Mouse (Mus musculus) layer of hippocampus, adult 9-10 months (tissue): ENCODE data around the gene Sh3rf1.

ENCODE experiments used
- DNase-seq: peaks from one replicate; pipeline ENCODE4 v3.0.0; 2022; ENCODE audit warnings: low spot score

The Sh3rf1 gene

DNA sequence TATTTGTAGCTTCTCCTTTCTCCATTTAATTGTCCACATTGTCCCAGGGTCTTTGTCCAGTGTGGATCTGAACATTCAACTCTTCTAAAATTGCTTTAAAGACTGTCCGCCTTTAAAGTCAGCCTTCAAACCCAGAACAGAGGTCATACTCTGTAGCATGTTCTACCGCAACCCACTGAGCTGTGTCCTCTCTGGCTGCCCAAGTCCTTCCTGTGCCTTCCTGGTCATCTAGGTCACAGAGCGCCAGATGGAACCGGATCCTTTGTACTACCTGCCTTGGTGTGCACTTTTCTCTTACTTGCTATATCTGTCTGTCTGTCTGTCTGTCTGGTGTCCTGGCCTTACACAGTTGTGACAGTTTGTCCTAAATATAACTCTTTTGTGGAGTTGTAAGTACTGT, 40.0 kb downstream of the Sh3rf1 start:
- DNase-seq: no peak

DNA sequence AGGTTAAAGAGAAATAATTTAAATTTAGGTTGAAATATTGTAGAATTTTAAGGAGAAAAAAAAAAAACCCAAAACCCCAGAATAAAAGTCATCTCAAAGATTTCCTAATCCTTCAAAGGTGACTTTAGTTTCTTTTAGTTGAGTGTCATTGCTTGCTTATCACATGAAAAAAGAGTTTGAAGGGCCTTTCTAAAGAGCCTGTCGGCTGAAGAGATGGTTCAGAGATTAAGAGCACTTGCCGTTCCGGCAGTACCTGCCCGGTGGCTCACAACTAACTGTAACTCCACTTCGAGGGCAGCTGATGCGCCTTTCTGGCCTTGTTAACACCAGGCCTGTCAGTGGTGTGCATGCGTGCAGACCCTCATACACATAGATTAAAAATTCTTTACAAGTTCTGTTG, 41.2 kb downstream of the Sh3rf1 start:
- no peak for DNase-seq

DNA sequence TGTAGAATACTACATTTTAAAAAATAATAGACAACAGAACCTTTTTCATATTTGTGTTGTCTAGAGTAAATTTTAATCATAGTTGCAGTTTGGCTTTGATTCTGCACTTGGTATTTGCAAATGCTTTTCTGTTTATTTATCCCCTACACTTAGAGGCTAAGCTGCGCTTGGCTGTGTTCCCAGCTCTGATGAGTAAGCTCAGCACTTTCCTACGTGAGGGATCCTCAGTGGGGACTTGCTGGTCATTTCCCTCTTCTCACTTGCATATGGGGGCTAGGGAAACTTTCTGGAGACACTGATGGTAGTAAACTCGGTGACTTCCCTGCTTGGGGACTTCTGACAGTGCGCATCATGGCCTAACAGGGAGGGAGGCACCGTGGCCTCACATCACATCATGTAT, 41.7 kb downstream of the Sh3rf1 start:
- no peak for DNase-seq

DNA sequence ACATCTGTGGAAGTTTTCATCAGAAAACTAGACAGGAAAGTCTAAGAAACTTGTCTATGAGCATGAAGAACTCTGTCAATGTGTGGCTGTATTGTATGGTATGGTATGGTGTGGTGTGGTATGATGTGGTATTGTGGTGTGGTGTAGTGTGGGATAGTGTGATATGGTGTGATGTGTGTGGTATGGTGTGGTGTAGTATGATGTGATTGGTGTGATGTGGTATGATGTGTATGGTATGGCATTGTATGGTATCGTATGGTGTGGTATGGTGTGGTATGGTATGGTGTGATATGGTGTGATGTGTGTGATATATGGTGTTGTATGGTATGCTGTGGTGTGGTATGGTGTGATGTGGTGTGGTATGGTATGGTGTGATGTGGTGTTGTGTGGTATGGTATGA, 43.4 kb downstream of the Sh3rf1 start:
- no peak for DNase-seq

DNA sequence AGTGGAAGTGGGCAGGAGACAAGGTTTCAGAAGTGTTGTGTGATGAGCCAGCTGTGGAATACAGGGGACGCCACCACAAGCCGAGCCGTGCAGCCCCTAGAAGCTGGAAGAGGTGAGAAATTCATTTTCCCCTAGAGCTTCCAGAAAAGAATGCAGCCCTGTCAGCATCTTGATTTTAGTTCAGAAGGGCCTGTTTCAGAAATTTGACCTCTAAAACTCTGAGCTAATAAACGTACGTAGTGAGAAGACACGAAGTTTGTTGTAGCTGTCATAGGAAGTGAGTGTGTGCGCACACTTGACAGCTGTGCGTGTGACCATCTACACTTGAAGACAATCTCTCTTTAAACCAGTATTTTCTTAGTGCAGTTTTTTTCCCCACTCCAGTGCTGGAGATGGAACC, 44.0 kb downstream of the Sh3rf1 start:
- no peak for DNase-seq

DNA sequence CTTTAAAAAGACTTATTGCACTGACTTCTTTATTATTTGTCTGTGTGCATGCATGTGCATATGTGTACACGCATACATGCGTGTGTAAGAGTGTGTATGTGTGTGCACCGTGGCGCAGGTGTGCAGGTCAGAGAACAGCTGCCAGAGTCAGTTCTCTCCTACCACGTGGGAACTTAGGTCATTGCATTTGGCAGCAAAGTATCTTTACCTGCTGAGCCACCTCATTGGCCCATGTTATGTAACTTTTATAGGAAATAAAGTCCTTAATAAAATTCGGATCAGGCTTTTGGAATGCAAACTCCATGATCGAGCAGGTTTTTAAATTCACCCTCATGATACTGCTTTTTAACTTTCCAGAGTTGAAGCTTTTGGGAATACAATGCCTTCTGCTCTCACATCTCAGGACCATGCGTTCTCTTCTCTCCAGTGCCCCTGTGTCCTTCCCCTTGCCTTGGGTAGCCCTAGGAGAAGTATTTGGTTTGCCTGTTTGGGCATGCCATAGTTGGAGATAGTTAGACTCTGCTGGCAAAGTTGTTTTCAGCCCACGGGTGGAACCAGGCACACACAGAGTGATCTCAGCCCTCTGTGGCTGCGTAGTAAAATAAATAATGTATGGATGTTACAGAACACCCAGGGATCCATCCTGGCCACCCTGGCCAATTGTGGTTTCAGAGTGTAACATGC, 44.7 kb downstream of the Sh3rf1 start:
- no peak for DNase-seq

DNA sequence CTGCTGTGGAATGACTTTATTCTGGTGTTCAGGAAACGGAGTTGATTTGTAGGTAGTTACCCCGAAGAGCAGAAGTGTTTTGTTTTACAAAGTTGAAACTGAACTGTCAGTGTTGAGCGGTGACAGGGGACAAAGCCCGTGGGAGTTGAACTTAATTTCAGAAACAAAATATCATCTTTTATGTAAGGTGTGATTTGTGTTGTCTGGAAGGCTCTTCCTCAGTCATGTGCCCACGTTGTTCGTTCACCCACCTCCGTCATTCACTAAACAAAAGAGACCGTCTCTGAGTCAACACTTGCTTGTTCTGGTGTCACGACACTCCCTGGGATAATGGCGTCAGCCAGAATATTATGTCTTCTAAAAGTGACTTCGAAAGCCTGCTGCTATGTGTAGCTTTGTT, 46.3 kb downstream of the Sh3rf1 start:
- no peak for DNase-seq

DNA sequence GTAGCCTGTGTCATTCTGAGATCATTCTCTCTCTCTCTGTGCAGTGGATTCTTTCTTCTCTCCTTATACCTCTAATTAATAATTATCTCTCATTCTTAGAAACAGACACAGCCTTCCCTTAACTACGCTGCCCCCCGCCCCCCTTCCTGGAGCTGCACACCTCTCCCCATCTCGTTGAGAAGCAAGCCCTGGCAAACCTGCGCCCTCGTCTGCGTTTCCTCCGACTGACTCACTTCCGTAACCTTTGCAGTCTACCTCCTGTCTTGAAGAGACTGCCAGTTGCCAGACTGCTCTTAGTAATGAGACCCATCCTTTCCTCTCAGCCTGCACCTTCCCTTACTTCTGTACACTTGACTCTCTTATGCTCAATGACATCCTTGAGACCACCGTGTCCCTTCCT, 46.9 kb downstream of the Sh3rf1 start:
- DNase-seq: no peak

DNA sequence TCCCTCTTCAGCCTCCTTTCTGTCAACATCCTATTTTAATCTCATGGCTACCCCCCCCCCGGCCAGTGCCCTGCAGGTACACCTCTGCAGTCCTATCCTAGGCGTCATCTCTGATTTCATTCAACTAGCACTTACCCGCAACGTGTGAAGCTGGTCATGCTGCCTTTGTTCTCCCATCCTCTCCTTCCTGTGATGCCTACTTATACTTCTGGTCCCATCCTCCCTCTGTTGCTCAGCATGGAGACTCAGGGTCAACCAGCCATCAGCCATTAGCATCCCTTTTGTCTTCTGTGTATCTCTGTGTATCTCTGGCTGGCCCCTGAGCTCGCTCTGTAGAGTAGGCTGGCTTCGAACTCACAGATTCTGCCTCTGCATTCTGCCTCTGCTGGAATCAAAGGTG, 47.3 kb downstream of the Sh3rf1 start:
- no peak for DNase-seq

DNA sequence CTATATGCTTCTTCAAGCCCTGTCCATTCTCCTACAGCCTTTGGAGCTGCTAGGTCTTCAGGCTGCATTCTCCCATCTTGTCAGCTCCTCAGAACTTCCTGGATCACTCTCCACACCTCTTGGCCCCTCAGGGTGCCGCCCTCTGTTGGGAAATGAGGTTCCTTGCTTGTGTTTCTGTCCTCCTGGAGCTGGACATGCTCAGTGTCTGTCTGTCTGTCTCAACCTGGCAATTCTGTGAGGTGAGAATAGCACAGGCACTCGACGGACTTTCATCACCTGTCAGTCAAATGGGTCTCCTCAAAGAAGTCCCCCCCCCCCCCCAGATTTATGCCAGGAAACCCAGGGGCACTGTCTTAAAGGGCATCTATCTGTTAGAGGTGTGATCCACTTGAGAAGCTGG, 49.2 kb downstream of the Sh3rf1 start:
- DNase-seq: no peak

DNA sequence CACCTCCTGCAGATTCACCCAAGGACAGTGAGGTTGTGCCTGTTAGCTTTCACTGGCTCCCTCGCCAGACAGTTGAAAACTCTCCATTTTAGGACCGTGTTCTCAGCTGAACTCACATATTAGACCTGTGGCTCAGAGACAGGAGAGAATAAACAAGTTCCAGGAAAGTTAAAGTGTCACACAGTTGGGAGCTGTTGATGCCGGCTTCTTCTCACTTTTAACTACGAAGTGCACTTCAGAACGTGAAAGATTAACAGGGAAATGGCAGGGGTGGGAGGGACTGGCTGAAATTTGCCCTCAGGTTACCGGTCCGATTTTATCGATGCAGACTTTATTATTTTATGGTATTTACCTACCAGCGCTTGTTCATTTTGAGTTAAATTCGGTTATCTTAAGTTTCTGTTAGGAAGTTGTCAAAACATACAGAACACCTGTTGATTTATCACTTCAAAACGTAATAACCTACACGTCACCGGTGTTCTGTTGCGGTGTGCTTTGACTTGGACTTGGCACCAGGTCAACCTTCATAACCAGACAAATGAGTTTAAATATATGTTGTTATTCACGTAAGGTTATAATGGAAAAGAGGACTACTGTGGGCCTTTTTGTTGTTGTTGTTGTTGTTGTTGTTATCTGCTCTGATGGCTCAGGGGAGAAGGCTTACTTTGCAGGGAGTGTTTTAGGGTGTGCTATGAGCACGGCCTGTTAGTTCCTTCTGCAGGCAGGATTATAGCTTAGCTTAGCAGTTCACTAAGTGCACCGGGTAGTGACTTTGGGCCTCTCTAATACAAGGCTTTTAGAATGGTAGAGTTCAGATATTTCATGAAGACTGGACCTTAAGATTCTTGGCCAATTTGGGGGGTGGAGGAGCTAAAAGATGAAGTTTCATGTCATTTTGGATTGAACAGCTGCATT, 49.9 kb downstream of the Sh3rf1 start:
- no peak for DNase-seq

DNA sequence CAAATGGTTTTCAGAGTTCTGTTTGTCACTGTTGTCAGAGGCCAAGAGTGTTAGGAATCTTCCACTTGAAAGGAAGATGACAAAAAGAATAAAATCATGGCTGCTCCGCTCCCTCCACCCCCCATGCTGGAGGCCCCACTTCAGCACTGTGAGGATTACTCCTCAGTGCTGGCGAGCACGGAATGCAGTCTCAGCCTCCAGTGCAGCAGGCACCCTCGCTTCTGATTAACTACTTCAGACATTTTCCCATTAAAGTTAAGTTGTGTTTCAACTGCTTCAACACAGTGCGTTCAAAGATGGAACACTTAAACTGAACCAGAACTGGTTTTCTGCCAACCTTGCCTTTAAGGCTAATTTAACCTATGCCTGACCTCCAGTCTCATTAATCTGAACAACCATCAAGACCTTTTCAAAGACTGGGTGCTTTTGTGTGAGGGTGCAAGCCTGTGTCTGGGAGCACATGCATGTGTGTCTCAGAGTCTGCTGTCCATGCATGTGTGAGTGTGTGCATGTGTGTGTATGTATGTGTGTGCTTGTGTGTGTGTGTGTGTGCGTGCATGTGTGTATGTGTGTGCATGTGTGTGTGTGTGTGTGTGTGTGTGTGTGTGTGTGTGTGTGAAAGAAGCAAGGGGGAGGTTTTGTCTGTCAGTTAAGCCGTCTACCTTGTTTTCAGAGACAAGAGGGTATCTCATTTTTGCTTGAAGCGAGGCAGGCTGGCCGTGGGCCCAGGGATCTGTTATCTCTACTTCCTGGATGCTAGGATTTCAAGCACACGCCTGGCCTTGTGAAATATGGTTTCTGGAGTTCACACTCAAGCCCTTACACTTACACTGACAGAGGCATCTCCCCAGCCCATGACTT, 51.2 kb downstream of the Sh3rf1 start:
- DNase-seq: no peak

DNA sequence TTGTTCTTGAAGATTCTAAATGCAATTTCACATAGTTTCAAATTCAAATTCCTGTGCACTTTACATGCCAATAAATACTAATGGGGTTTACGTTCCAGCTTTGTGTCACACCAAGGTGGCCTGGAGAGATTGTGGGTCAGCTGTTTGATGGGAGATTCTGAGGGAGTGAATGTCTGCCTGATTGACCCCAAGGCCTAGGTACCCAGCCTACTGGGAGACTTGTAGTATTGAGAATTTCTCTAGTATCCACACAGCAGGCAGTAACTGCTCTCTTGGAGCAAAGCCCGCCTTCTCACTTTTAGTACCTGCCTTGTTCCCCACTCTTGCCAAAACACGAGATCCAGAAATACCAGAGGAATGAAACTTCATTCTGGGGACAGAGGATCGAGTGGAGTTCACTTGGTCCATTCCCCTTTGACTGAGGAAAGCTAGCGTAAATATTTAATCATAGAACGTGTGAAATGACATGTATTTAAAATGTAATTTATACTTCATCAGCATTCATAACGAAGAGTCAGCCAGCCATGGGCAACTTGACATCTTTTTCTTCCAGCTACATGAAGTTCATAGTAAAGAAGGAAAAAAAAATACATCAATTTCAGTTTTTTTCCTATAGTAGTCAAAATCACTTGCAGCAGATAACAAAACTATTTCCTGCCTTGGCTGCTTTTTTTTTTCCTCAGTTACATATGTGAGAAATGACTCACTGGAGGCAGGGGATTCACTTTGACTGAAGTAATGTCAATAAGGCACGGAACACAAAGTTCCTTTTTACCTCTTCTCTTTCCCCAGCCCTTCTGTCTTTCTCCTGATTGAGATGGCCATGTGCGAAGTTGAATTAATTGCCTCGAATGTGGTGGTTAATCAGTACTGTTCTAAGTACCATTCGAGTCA, 52.0 kb downstream of the Sh3rf1 start:
- DNase-seq: no peak

DNA sequence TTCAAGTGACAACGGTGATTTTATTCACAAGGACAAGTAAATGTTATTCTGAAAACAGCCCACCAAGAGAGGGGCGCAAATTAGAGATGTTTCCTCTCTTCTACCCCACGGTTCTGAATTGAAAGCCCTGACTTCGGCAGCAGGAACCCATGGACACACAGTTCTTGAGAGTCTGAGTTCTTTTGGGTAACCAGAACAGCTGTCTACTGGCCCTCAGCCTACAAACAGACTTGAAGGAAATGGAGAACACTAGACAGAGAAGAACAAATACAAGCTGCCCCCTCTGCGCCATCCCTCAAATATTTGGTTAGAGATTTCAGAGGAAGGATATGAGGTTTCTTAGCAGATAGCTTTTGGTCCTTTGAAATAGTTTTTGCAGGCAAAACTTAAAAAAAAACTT, 52.7 kb downstream of the Sh3rf1 start:
- no peak for DNase-seq

DNA sequence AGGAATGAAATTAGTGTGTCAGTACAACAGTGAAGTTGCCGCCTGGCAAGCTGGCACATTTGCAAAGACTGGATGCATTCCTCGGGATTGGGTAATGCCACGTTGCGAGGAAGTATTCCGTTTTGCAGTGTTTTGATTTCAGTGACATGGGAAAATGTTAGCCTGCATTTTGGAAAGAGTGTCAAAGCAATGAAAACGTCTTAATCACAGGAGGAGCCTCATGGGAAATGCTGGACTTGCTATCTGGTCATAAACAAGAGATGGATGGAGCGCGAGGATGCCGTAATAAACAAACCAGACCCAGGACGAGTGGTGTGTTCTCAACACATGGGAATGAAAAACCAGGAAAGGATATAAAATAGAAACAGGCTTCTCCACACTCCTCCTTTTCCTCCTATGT, 55.4 kb downstream of the Sh3rf1 start:
- no peak for DNase-seq

DNA sequence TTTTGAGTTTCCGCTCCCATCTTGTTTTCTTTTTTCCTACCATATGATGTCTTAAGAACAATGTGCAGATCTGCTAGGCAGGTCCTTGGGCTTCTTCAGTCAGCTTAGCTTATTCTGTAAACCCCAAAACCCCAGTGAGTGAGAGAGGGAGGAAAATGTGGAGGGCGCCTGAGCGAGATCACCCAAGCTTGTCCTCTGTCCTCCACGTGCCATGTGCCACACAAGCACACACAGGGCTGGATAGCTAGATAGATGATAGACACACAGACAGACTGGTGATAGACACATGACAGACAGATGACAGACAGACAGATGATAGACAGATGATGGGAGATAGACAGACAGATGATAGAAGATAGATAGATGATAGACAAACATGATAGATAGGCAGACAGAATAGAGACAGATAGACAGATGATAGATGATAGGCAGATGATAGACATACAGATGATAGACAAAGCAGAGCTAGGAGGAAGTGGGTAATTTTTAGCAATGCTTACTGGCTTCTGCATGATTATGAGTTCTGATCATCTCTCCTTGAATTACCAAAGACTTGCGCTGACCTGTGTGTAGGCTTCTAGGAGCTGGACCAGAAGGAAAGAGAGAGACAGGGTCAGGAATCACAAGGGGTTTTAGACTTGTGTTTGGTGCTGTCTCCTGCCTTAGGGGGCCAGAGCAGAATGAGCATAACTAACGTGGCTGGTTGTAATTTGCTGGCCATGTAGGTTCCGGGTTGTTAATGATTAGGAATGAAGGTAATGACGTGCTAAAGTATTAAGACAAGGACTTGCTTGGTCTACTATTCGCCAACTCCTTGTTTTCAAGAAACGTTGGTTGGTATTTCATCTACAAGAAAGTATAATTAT, 58.9 kb downstream of the Sh3rf1 start:
- DNase-seq: no peak

DNA sequence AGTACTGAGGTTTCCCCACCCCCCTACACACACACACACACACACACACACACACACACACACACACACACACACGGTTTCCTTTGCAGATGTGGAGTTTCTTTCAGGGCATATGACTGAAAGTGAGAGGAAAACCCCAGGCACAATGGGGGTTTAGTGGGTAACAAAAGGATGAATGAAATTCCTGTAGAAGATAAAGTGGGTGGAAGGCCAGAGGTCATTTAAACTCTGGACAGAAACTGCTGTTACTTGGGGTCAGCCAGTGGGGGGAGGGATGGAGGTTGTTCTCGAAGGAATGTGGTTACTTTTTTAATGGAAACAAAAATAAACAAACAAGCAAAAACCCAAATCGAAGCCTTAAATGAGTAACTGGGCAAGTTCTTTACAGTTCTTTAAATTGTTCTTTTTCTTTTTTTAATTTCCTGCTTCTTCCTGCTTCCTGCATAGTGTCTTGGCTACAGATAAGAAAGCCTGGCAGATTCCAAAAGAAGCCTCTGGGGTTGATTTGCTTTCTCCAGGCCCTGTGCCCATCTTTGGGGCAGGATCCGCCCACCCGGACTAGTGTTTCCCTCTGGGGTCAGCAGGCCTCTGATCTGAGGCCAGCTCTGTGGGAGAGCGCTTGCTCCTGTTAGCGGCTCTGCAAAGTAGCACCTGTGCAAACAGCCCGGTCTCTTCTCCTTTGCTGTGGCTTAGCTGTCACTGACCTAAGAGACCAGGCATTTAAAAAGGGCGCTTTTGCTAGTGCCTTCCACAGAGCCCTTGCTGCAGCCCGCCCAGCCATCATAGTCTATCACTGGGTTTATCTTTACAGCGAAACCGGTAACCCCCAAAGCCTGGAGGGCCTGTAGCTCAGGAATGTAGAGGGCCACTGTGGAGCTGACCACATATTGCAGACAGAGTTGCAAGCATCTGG, 59.8 kb downstream of the Sh3rf1 start:
- DNase-seq: no peak

DNA sequence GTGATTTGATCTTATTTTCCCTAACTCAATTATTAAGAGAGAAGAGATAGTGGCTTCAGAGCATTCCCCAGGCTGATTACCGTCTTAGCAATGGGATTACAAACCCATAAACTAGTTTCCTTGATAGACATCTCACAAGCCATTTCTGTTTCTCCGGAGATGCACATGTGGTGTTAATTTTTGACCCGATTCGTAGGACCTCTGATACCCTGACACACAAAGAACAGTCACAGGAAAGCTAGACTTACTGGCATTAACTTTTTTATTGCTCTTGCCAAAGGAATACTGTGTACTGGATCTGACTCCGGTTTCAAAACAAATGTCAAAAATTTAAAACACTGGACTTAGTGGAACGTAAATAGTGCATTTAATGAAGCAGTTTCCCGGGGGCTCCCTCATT, 62.2 kb downstream of the Sh3rf1 start:
- DNase-seq: no peak

DNA sequence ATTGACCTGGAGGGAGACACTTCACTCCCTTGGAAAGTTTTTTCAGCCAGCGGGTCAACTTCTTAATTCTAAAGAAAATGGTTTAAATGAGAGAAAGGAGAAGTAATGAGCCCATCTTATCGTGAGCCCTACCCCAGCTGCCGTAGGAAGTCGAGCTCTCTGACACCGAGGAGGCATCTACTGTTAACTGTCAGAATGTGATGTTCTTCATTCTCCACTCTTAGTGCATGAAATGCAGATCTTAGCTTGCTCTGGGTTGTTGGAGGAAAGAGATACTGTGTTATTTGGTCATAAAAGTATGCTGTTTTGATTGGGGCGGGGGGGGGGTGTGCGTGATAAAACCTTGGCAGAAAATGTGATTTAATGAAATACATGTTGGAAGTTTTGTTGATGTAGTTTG, 62.7 kb downstream of the Sh3rf1 start:
- no peak for DNase-seq
